Mouse (Mus musculus): ENCODE data around the gene Ldb2. TPM values are rescaled to one million over a fixed set of nuclear protein-coding genes. Genes with fewer than 3 reads are reported as not detected.

Gene Ldb2
- polyA plus RNA-seq, 2 experiments = 2.0 to 4.2 TPM

- Histone ChIP-seq H3K36me3 (replicated peaks; ENCODE audit: control insufficient read depth, insufficient read depth, low read depth) (no peaks in the 10 kb centered on the region), H3K4me1 (replicated peaks; ENCODE audit: control insufficient read depth in 2 of 2, insufficient read depth in 2 of 2, low read length in 1 of 2) (no peaks in the 10 kb centered on the region), H3K4me3 (ENCODE audit: insufficient read depth in 1 of 2, low read depth in 2 of 2, low read length in 2 of 2) (no peak overlapping the region), H3K27me3 (ENCODE audit: control insufficient read depth, insufficient read depth, low read length) (no peaks in the 10 kb centered on the region), H3K27ac (no peak overlapping the region), H3K9ac (replicated peaks) (no peak overlapping the region), H3K4me2 (ENCODE audit: low read depth) (no peak overlapping the region), H3K9me3 (ENCODE audit: control insufficient read depth, low read length) (no peaks in the 10 kb centered on the region)
- TF ChIP-seq EP300 (IDR thresholded peaks at IDR 0.05; ENCODE audit: low read depth) = no peak
- TF ChIP-seq CTCF (IDR thresholded peaks at IDR 0.05; ENCODE audit: low read depth) = no peak
- ATAC-seq (ENCODE audit: insufficient read depth) (no peak), DNase-seq (ENCODE audit: low read depth in 3 of 3, low spot score in 3 of 3) (no peak)
- WGBS (ENCODE audit: insufficient replicate concordance) = 66% methylated on average over 6 of the region's 6 CpGs
Observed at GRCm38 (mm10) chr5:44490462-44490861, 309.0 kb downstream of the Ldb2 start.

GRCm38 (mm10) chr5:44483426-44484106 lies 315.9 kb downstream of the Ldb2 start:
- Histone ChIP-seq H3K27ac (no peak overlapping the region), H3K9ac (replicated peaks) (no peak overlapping the region), H3K4me1 (replicated peaks; ENCODE audit: control insufficient read depth in 2 of 2, insufficient read depth in 2 of 2, low read length in 1 of 2) (no peaks in the 10 kb centered on the region), H3K27me3 (ENCODE audit: control insufficient read depth, insufficient read depth, low read length) (no peaks in the 10 kb centered on the region), H3K4me3 (ENCODE audit: insufficient read depth in 1 of 2, low read depth in 2 of 2, low read length in 2 of 2) (no peak overlapping the region), H3K4me2 (ENCODE audit: low read depth) (no peak overlapping the region), H3K36me3 (replicated peaks; ENCODE audit: control insufficient read depth, insufficient read depth, low read depth) (no peaks in the 10 kb centered on the region), H3K9me3 (ENCODE audit: control insufficient read depth, low read length) (no peaks in the 10 kb centered on the region)
- DNase-seq (ENCODE audit: low read depth in 3 of 3, low spot score in 3 of 3) = no peak
- 69% methylated on average over 11 of the region's 11 CpGs for WGBS (ENCODE audit: insufficient replicate concordance)
- no peak for ATAC-seq (ENCODE audit: insufficient read depth)
- TF ChIP-seq EP300 (IDR thresholded peaks at IDR 0.05; ENCODE audit: low read depth) (no peak), CTCF (IDR thresholded peaks at IDR 0.05; ENCODE audit: low read depth) (0 out of 2 replicates have a peak, but pooled peaks have one; percentile 6)

DNA sequence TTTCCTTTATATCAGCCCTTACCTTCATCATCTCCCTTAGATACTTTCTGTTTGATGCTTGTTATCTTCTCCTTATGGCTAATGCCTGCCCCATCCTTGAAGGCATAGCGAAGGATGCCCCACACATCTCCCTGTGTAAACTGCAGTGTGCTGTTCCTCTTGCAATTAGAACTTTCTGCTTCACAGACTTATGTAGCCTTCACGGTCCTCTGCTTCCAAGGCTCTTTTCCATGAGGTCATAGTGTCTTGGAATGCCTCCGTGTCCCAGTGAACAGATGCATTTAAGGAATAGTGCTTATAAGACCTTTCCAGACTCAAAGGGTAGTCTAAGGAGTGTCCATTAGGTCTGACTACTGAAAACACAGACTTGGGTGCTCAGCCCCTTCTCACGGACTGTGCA lies 318.1 kb downstream of the Ldb2 start:
- H3K27me3 ChIP-seq (ENCODE audit: control insufficient read depth, insufficient read depth, low read length) = no peaks in the 10 kb centered on the region
- no peak for TF ChIP-seq EP300 (IDR thresholded peaks at IDR 0.05; ENCODE audit: low read depth)
- TF ChIP-seq CTCF (IDR thresholded peaks at IDR 0.05; ENCODE audit: low read depth) = no peak
- H3K4me2 ChIP-seq (ENCODE audit: low read depth) = no peak overlapping the region
- H3K9ac ChIP-seq (replicated peaks) = no peak overlapping the region
- H3K36me3 ChIP-seq (replicated peaks; ENCODE audit: control insufficient read depth, insufficient read depth, low read depth) = no peaks in the 10 kb centered on the region
- H3K27ac ChIP-seq = no peak overlapping the region
- H3K4me1 ChIP-seq (replicated peaks; ENCODE audit: control insufficient read depth in 2 of 2, insufficient read depth in 2 of 2, low read length in 1 of 2) = no peaks in the 10 kb centered on the region
- H3K4me3 ChIP-seq (ENCODE audit: insufficient read depth in 1 of 2, low read depth in 2 of 2, low read length in 2 of 2) = no peak overlapping the region
- ATAC-seq (ENCODE audit: insufficient read depth) = no peak
- DNase-seq (ENCODE audit: low read depth in 3 of 3, low spot score in 3 of 3) = no peak
- no peaks in the 10 kb centered on the region for H3K9me3 ChIP-seq (ENCODE audit: control insufficient read depth, low read length)
- 64% methylated on average over 4 of the region's 4 CpGs for WGBS (ENCODE audit: insufficient replicate concordance)

GRCm38 (mm10) chr5:44476356-44476755 lies 323.1 kb downstream of the Ldb2 start:
- TF ChIP-seq CTCF (IDR thresholded peaks at IDR 0.05; ENCODE audit: low read depth) (peak; percentile 22; the same call in 1 of the 2 replicates), EP300 (IDR thresholded peaks at IDR 0.05; ENCODE audit: low read depth) (no peak)
- Histone ChIP-seq H3K9me3 (ENCODE audit: control insufficient read depth, low read length) (no peaks in the 10 kb centered on the region), H3K27ac (no peak overlapping the region), H3K4me3 (ENCODE audit: insufficient read depth in 1 of 2, low read depth in 2 of 2, low read length in 2 of 2) (no peak overlapping the region), H3K9ac (replicated peaks) (no peak overlapping the region), H3K4me2 (ENCODE audit: low read depth) (no peak overlapping the region), H3K36me3 (replicated peaks; ENCODE audit: control insufficient read depth, insufficient read depth, low read depth) (no peaks in the 10 kb centered on the region), H3K4me1 (replicated peaks; ENCODE audit: control insufficient read depth in 2 of 2, insufficient read depth in 2 of 2, low read length in 1 of 2) (no peaks in the 10 kb centered on the region), H3K27me3 (ENCODE audit: control insufficient read depth, insufficient read depth, low read length) (no peaks in the 10 kb centered on the region)
- WGBS (ENCODE audit: insufficient replicate concordance) = 40% methylated on average over 4 of the region's 4 CpGs
- DNase-seq (ENCODE audit: low read depth in 3 of 3, low spot score in 3 of 3) (no peak), ATAC-seq (ENCODE audit: insufficient read depth) (no peak)

- WGBS (ENCODE audit: insufficient replicate concordance) = 50% methylated on average over 1 of the region's 1 CpGs
Observed at GRCm38 (mm10) chr5:44475543-44475942, 323.9 kb downstream of the Ldb2 start.

More at GRCm38 (mm10) chr5:44475543-44475942, 323.9 kb downstream of the Ldb2 start:
- Histone ChIP-seq H3K4me2 (ENCODE audit: low read depth) (no peak overlapping the region), H3K9ac (replicated peaks) (no peak overlapping the region), H3K27ac (no peak overlapping the region), H3K9me3 (ENCODE audit: control insufficient read depth, low read length) (no peaks in the 10 kb centered on the region), H3K4me1 (replicated peaks; ENCODE audit: control insufficient read depth in 2 of 2, insufficient read depth in 2 of 2, low read length in 1 of 2) (no peaks in the 10 kb centered on the region), H3K36me3 (replicated peaks; ENCODE audit: control insufficient read depth, insufficient read depth, low read depth) (no peaks in the 10 kb centered on the region), H3K27me3 (ENCODE audit: control insufficient read depth, insufficient read depth, low read length) (no peaks in the 10 kb centered on the region), H3K4me3 (ENCODE audit: insufficient read depth in 1 of 2, low read depth in 2 of 2, low read length in 2 of 2) (no peak overlapping the region)
- TF ChIP-seq EP300 (IDR thresholded peaks at IDR 0.05; ENCODE audit: low read depth) (no peak), CTCF (IDR thresholded peaks at IDR 0.05; ENCODE audit: low read depth) (no peak)
- ATAC-seq (ENCODE audit: insufficient read depth) = no peak
- DNase-seq (ENCODE audit: low read depth in 3 of 3, low spot score in 3 of 3) = no peak
